Mouse (Mus musculus): ENCODE results near the gene Slc7a15.

Slc7a15 gene

GRCm38 (mm10) chr12:8504131-8504530 is 94.7 kb downstream of the Slc7a15 start:
- DNase-seq: no peak

- peak; percentile 78 to 79 for DNase-seq
These were observed 96.3 kb downstream of the Slc7a15 start for GRCm38 (mm10) chr12:8502546-8502945.

GRCm38 (mm10) chr12:8501571-8502305 is 97.1 kb downstream of the Slc7a15 start:
- no peak for DNase-seq

GRCm38 (mm10) chr12:8500597-8501570 is 98.0 kb downstream of the Slc7a15 start:
- DNase-seq: peak in 1 of 2 experiments; percentile 40

- peak; percentile 95 to 98 for DNase-seq
These were observed 98.8 kb downstream of the Slc7a15 start, which contains the start of gene Rhob for GRCm38 (mm10) chr12:8499871-8500596. TSS of gene Rhob (minus strand) at chr12:8500009.

GRCm38 (mm10) chr12:8499001-8499870 is 99.6 kb downstream of the Slc7a15 start:
- peak; percentile 45 to 69 for DNase-seq

- DNase-seq: peak; percentile 34 to 57
These were observed 100.3 kb downstream of the Slc7a15 start for GRCm38 (mm10) chr12:8498591-8499000.

GRCm38 (mm10) chr12:8498148-8498571 is 100.7 kb downstream of the Slc7a15 start:
- peak; percentile 24 to 51 for DNase-seq

- DNase-seq: no peak
These were observed 101.6 kb downstream of the Slc7a15 start for GRCm38 (mm10) chr12:8497314-8497706.

GRCm38 (mm10) chr12:8496679-8497313 is 102.1 kb downstream of the Slc7a15 start:
- no peak for DNase-seq

- peak; percentile 61 to 86 for DNase-seq
These were observed 102.8 kb downstream of the Slc7a15 start for GRCm38 (mm10) chr12:8495881-8496678.

- no peak for DNase-seq
These were observed 104.2 kb downstream of the Slc7a15 start for GRCm38 (mm10) chr12:8494675-8495074.

GRCm38 (mm10) chr12:8493386-8493785 is 105.5 kb downstream of the Slc7a15 start:
- no peak for DNase-seq

GRCm38 (mm10) chr12:8489098-8489497 is 109.8 kb downstream of the Slc7a15 start:
- DNase-seq: peak; percentile 42 to 50

GRCm38 (mm10) chr12:8488652-8488980 is 110.2 kb downstream of the Slc7a15 start:
- no peak for DNase-seq

- peak; percentile 83 to 88 for DNase-seq
These were observed 110.8 kb downstream of the Slc7a15 start for GRCm38 (mm10) chr12:8487959-8488651.

GRCm38 (mm10) chr12:8487281-8487680 is 111.6 kb downstream of the Slc7a15 start:
- no peak for DNase-seq

GRCm38 (mm10) chr12:8485247-8485646 is 113.6 kb downstream of the Slc7a15 start:
- DNase-seq: no peak

GRCm38 (mm10) chr12:8482169-8482568 is 116.7 kb downstream of the Slc7a15 start:
- DNase-seq: no peak

All from kidney, postnatal 25 days (tissue).